ENCODE assay signal across 9 mouse cellular contexts in the genomic region with DNA sequence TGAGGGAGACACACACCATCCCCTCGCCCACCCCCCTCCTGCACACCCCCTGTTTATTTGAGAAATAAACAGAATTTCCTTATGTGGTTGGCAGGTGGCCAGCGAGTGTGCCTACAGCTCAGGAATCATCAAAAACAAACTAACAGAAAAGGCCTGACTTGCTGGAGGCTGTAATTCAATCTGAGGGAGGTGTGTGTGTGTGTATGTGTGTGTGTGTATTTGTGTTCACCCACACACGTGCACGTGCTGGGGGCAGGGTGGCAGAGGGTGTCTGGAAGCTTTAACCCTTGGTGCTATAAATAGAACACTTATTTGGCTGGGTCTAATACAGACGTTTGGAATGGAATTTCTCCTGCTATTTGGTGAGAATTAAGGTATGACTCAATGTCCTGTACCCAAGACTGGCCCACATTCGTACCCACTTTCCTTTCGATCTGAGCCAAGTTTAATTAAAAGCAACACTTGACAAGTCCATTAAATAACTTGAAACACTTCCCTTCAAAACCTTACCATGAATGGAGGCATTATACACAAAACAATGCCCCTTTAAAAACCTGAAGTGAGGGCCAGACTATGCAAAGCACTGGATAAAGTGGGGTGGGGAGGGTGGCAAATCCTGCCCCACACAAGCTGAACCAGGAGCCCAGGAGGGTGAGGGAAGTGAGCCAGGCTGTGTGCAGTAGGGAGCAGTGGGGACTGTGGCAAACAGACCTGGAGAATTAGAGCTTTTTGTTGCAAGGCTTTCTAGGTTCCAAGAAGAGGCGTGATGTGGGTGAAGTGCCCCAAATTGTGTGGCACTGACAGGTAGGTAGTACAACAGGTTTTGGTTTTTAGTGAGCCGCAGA. TPM values are rescaled to one million over a fixed set of nuclear protein-coding genes. Genes with fewer than 3 reads are reported as not detected.
A peak's percentile ranks its signal among the peaks of the same experiment; 100 is the strongest.
DNase-seq lines count a peak whose midpoint lies in the region; ATAC-seq and TF ChIP-seq lines count a peak whose summit lies in the region.
"Had no signal": no experiment of that assay in that cellular context is flagged by ENCODE, and none has a peak within 500 bp of the region (broad histone marks: within the 10 kb centered on the region; RNA-seq: fewer than 3 reads in every experiment).

No protein-coding gene starts in this region.

- no peak overlapping the region for H3K4me2 ChIP-seq in hindbrain, embryonic 13.5 days
- no peak overlapping the region for H3K4me2 ChIP-seq in hindbrain, postnatal 0 days (ENCODE audit: low read depth, low read length)

- peaks cover 10% of the 10 kb centered on the region for H3K4me1 ChIP-seq in hindbrain, embryonic 13.5 days (replicated peaks)
- peaks cover 19% of the 10 kb centered on the region for H3K4me1 ChIP-seq in hindbrain, embryonic 10.5 days (replicated peaks)
- H3K4me1 ChIP-seq in brown adipose tissue, adult 24 weeks (ENCODE audit: control insufficient read depth, insufficient read depth, insufficient read length, low read length) = peaks cover 51% of the 10 kb centered on the region
- peaks cover 3% of the 10 kb centered on the region; the same call in 1 of the 2 replicates for H3K4me1 ChIP-seq in hindbrain, postnatal 0 days (ENCODE audit: insufficient read depth, low read length)

- TF ChIP-seq CTCF in hindbrain, postnatal 0 days (IDR thresholded peaks at IDR 0.05; ENCODE audit: low read depth) = no peak

- H3K4me3 ChIP-seq in hindbrain, embryonic 13.5 days = no peak overlapping the region
- no peak overlapping the region for H3K4me3 ChIP-seq in hindbrain, embryonic 10.5 days
- no peak overlapping the region for H3K4me3 ChIP-seq in brown adipose tissue, adult 24 weeks (ENCODE audit: insufficient read depth, low read depth, low read length)
- H3K4me3 ChIP-seq in hindbrain, postnatal 0 days (ENCODE audit: low read length) = no peak overlapping the region

- H3K27me3 ChIP-seq in hindbrain, embryonic 13.5 days = no peaks in the 10 kb centered on the region
- H3K27me3 ChIP-seq in hindbrain, embryonic 10.5 days (ENCODE audit: insufficient read depth, poor library complexity, severe bottlenecking) = no peaks in the 10 kb centered on the region
- no peaks in the 10 kb centered on the region for H3K27me3 ChIP-seq in hindbrain, postnatal 0 days (ENCODE audit: insufficient read depth, low read length)

- no peaks in the 10 kb centered on the region for H3K9me3 ChIP-seq in hindbrain, embryonic 13.5 days
- H3K9me3 ChIP-seq in hindbrain, embryonic 10.5 days = no peaks in the 10 kb centered on the region
- no peaks in the 10 kb centered on the region for H3K9me3 ChIP-seq in hindbrain, postnatal 0 days (ENCODE audit: low read length)

- DNase-seq in hindbrain, embryonic 10.5 days (ENCODE audit: low spot score) = no peak
- no peak for DNase-seq in hindbrain, postnatal 0 days (ENCODE audit: low spot score)
- DNase-seq in lung, postnatal 36 days = peak; percentile 44
- DNase-seq in c-Kit-positive CD71-positive TER-119-positive erythroid progenitor cells, embryonic 14.5 days (ENCODE audit: low spot score) = no peak
- DNase-seq in embryo, embryonic 11 days = no peak

- no peak overlapping the region for H3K27ac ChIP-seq in hindbrain, embryonic 13.5 days
- no peak overlapping the region for H3K27ac ChIP-seq in hindbrain, embryonic 10.5 days
- H3K27ac ChIP-seq in brown adipose tissue, adult 24 weeks (replicated peaks; ENCODE audit: low read depth, low read length) = peak overlapping the region; percentile 12; the same call in 1 of the 2 replicates
- no peak overlapping the region for H3K27ac ChIP-seq in hindbrain, postnatal 0 days

- peak; percentile 59; the same call in 1 of the 2 replicates for ATAC-seq in hindbrain, embryonic 13.5 days (ENCODE audit: low FRiP score)
- ATAC-seq in hindbrain, postnatal 0 days = peak; percentile 60; the same call in 1 of the 2 replicates
- no peak for ATAC-seq in granulocyte monocyte progenitor cell, adult 5-6 weeks (replicated peaks; ENCODE audit: poor library complexity, severe bottlenecking)

- H3K9ac ChIP-seq in hindbrain, embryonic 13.5 days = no peak overlapping the region
- H3K9ac ChIP-seq in hindbrain, postnatal 0 days (replicated peaks; ENCODE audit: low read length) = no peak overlapping the region

- no peaks in the 10 kb centered on the region for H3K36me3 ChIP-seq in hindbrain, embryonic 13.5 days
- H3K36me3 ChIP-seq in hindbrain, embryonic 10.5 days = 0 out of 2 replicates have a peak, but pooled peaks cover 5% of the 10 kb centered on the region
- H3K36me3 ChIP-seq in hindbrain, postnatal 0 days (ENCODE audit: insufficient read depth, low read length) = no peaks in the 10 kb centered on the region
- H3K36me3 ChIP-seq: G1E had no signal

- WGBS in hindbrain, embryonic 13.5 days = 49% methylated on average over 9 of the region's 9 CpGs
- 59% methylated on average over 9 of the region's 9 CpGs for WGBS in hindbrain, embryonic 10.5 days
- WGBS in hindbrain, postnatal 0 days = 40% methylated on average over 9 of the region's 9 CpGs

RNA-seq across cellular contexts. Expression of gene Myo10, which starts 20.1 kb away (rescaled TPM):
- 26.6 and 27.8 TPM in 2 replicates for polyA plus RNA-seq in hindbrain, embryonic 13.5 days (2015; fragmentation: Nextera tagmentation; extraction: Ambion mirVana)
- polyA plus RNA-seq in hindbrain, embryonic 10.5 days (2016; fragmentation: Nextera tagmentation; extraction: Ambion mirVana) = 41.8 and 45.4 TPM in 2 replicates
- polyA plus RNA-seq in brown adipose tissue, adult 24 weeks (2012; ENCODE audit: insufficient read depth, insufficient read length, missing spikeins) = 25.2 and 34.0 TPM in 2 replicates
- total RNA-seq in hindbrain, postnatal 0 days (2014; rRNA removed) = 29.2 and 29.6 TPM in 2 replicates
- polyA plus RNA-seq in hindbrain, postnatal 0 days (2015; fragmentation: Nextera tagmentation; extraction: Ambion mirVana) = 30.0 and 34.4 TPM in 2 replicates
- 1.4 and 8.9 TPM in 2 replicates for total RNA-seq in granulocyte monocyte progenitor cell, adult 5-6 weeks (2014; fragmentation: Nextera tagmentation)
- 2.9 and 3.3 TPM in 2 replicates for total RNA-seq in granulocyte monocyte progenitor cell, adult 5-6 weeks (2017)
- polyA plus RNA-seq: G1E had no signal
